Mouse (Mus musculus): ENCODE measurements around the gene Gm29797. TPM values are rescaled to one million over a fixed set of nuclear protein-coding genes. Genes with fewer than 3 reads are reported as not detected.

The Gm29797 gene
- total and polyA plus RNA-seq, 3 experiments = 0.34 TPM; not detected in 2

- no peak overlapping the region for H3K27ac ChIP-seq (ENCODE audit: insufficient read depth, low read depth)
- no peak for DNase-seq (ENCODE audit: extremely low read depth)
- no peak overlapping the region for H3K4me2 ChIP-seq (ENCODE audit: insufficient read depth, low read depth, poor library complexity, severe bottlenecking)
- peaks cover 0 to 9% of the 10 kb centered on the region in 2 experiments; a peak in 2 of 4 replicates for H3K4me1 ChIP-seq (ENCODE audit: control insufficient read depth in 1 of 2, insufficient read depth in 2 of 2)
- TF ChIP-seq KAT2A (IDR thresholded peaks at IDR 0.05; ENCODE audit: insufficient replicate concordance, low read length) (no peak), MEF2A (IDR thresholded peaks at IDR 0.05; ENCODE audit: borderline replicate concordance, low read depth, low read length) (no peak), NRF1 (IDR thresholded peaks at IDR 0.05; ENCODE audit: low read depth, low read length) (no peak), ELF1 (IDR thresholded peaks at IDR 0.05; ENCODE audit: low read depth, low read length) (no peak), POLR2A (IDR thresholded peaks at IDR 0.05; ENCODE audit: low read depth, low read length) (no peak), UBTF (IDR thresholded peaks at IDR 0.05; ENCODE audit: low read depth, low read length) (no peak), USF2 (conservative IDR thresholded peaks at IDR 0.05; ENCODE audit: low read depth, low read length) (no peak), TCF12 (IDR thresholded peaks at IDR 0.05; ENCODE audit: low read depth, low read length) (no peak), MAZ (IDR thresholded peaks at IDR 0.05; ENCODE audit: low read depth, low read length) (no peak), ZNF384 (IDR thresholded peaks at IDR 0.05; ENCODE audit: low read depth, low read length) (no peak), HCFC1 (IDR thresholded peaks at IDR 0.05; ENCODE audit: low read depth, low read length) (no peak), IRF4 (IDR thresholded peaks at IDR 0.05; ENCODE audit: low read depth, low read length) (no peak), ZC3H11A (IDR thresholded peaks at IDR 0.05; ENCODE audit: low read depth, low read length) (no peak), JUND (conservative IDR thresholded peaks at IDR 0.05; ENCODE audit: low read depth, low read length) (no peak), USF1 (IDR thresholded peaks at IDR 0.05; ENCODE audit: low read depth, low read length) (no peak), E2F4 (IDR thresholded peaks at IDR 0.05; ENCODE audit: insufficient replicate concordance, low read depth, low read length) (no peak)
- H3K4me3 ChIP-seq (replicated peaks in 1 of 3; ENCODE audit: low read depth in 2 of 3, low read length in 2 of 3, poor library complexity in 1 of 3) = no peak overlapping the region
- dilution Hi-C loops (cut with MboI; ENCODE audit: extremely low pct_ligation_motif_present, extremely low pct_unique_long_range_greater_than_20kb, low sequenced_read_pairs) = no loop called here
- no peaks in the 10 kb centered on the region; the same call in 1 of the 2 replicates for H3K79me2 ChIP-seq (replicated peaks; ENCODE audit: control insufficient read depth, extremely low read depth, insufficient read depth, poor library complexity, severe bottlenecking)
- in situ Hi-C loops (cut with MboI; ENCODE audit: low pct_ligation_motif_present, low pct_unique_long_range_greater_than_20kb, low sequenced_read_pairs) = no loop called here
- H3K27me3 ChIP-seq (replicated peaks) = no peaks in the 10 kb centered on the region
- no peak overlapping the region for H3K9ac ChIP-seq (ENCODE audit: insufficient read depth, low read depth)
- peaks cover 60 to 88% of the 10 kb centered on the region in 2 experiments for H3K36me3 ChIP-seq (replicated peaks in 1 of 2; ENCODE audit: control insufficient read depth in 1 of 2, insufficient read depth in 1 of 2, low read length in 1 of 2)
- no peaks in the 10 kb centered on the region for H3K9me3 ChIP-seq (replicated peaks; ENCODE audit: low read length)
Measured at GRCm38 (mm10) chr2:181635865-181636264, 21.0 kb upstream of the Gm29797 start.

- in situ Hi-C loops (cut with MboI; ENCODE audit: low pct_ligation_motif_present, low pct_unique_long_range_greater_than_20kb, low sequenced_read_pairs) = loop anchor here (5.0 kb wide), 1 partner anchor 33 kb away; no protein-coding TSS in a partner anchor
- Histone ChIP-seq H3K4me1 (ENCODE audit: control insufficient read depth in 1 of 2, insufficient read depth in 2 of 2) (peaks cover 0 to 13% of the 10 kb centered on the region in 2 experiments; a peak in 2 of 4 replicates), H3K4me3 (replicated peaks in 1 of 3; ENCODE audit: low read depth in 2 of 3, low read length in 2 of 3, poor library complexity in 1 of 3) (no peak overlapping the region), H3K79me2 (replicated peaks; ENCODE audit: control insufficient read depth, extremely low read depth, insufficient read depth, poor library complexity, severe bottlenecking) (no peaks in the 10 kb centered on the region), H3K36me3 (replicated peaks in 1 of 2; ENCODE audit: control insufficient read depth in 1 of 2, insufficient read depth in 1 of 2, low read length in 1 of 2) (peaks cover 54 to 89% of the 10 kb centered on the region in 2 experiments), H3K9ac (ENCODE audit: insufficient read depth, low read depth) (no peak overlapping the region), H3K27ac (ENCODE audit: insufficient read depth, low read depth) (no peak overlapping the region), H3K4me2 (ENCODE audit: insufficient read depth, low read depth, poor library complexity, severe bottlenecking) (no peak overlapping the region), H3K27me3 (replicated peaks) (no peaks in the 10 kb centered on the region), H3K9me3 (replicated peaks; ENCODE audit: low read length) (no peaks in the 10 kb centered on the region)
- dilution Hi-C loops (cut with MboI; ENCODE audit: extremely low pct_ligation_motif_present, extremely low pct_unique_long_range_greater_than_20kb, low sequenced_read_pairs) = no loop called here
- TF ChIP-seq RAD21 (IDR thresholded peaks at IDR 0.05; ENCODE audit: low read depth, low read length) (peak; percentile 60), PAX5 (IDR thresholded peaks at IDR 0.05; ENCODE audit: low read length) (no peak), SIN3A (IDR thresholded peaks at IDR 0.05; ENCODE audit: low read length) (no peak), CTCF (conservative IDR thresholded peaks at IDR 0.05 in 1 of 2, IDR thresholded peaks at IDR 0.05 in 1 of 2; ENCODE audit: low read depth in 2 of 2, low read length in 2 of 2) (peak; percentile 67 to 79), SMC3 (IDR thresholded peaks at IDR 0.05; ENCODE audit: low read depth, low read length) (peak; percentile 75), MAX (IDR thresholded peaks at IDR 0.05; ENCODE audit: low read length) (0 out of 2 replicates have a peak, but pooled peaks have one; percentile 34)
- DNase-seq (ENCODE audit: extremely low read depth) = peak; percentile 62
Measured at GRCm38 (mm10) chr2:181644361-181644760, 12.5 kb upstream of the Gm29797 start.
